Mouse (Mus musculus) kidney, postnatal 4 days (tissue): ENCODE data around the gene Katnbl1.

Experiments
- DNase-seq, 2 experiments: peaks; one replicate each; pipeline ENCODE4 v3.0.0; 2021; ENCODE audit warnings: mixed read lengths in 2 of 2

Gene Katnbl1

GRCm38 (mm10) chr2:112378973-112379898 lies at the start of gene Katnbl1:
Katnbl1 (plus strand) TSS chr2:112379211.
- DNase-seq, result peak; percentile 97 to 98

DNA sequence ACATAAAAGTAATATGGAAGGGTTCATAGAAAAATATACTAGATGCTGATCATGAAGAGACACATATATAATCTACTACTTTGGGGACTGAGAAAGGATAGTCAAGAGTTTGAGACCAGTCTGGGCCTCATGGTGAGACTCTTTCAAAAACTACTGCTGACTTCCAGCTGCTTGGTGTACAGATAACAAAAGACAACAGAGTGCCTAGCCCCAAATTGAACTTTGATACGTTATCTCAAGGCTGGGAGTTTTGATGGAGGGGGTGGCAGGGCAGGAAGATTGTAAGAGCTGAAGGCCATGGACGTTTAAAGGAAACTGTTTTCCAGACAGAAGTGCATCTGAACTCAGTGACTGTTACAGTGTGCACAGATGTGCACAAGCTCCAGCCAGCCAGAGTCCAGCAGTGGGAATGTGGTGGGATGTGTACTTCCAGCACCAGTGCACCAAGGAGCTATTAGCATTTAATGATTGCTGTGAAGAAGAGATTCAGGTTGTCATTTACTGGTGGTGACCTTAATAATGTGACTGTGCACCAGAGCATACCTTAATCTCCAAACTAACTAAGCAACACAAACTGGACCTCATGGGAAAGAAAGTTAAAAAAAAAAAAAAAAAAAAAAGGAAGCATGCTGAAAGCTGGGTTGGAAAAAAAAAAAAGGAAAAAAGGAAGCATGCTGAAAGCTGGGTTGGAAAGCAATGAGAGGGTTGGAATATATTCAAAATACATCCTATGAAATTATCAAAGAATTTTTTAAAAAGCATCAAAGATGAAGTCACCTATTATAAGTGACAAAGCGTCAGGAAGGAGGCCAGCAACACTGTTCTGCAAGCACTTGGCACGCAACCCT lies 46.7 kb upstream of the Katnbl1 start:
- DNase-seq, result peak in 1 of 2 experiments; percentile 5

GRCm38 (mm10) chr2:112337211-112337610 lies 41.8 kb upstream of the Katnbl1 start:
- DNase-seq, result no peak

DNA sequence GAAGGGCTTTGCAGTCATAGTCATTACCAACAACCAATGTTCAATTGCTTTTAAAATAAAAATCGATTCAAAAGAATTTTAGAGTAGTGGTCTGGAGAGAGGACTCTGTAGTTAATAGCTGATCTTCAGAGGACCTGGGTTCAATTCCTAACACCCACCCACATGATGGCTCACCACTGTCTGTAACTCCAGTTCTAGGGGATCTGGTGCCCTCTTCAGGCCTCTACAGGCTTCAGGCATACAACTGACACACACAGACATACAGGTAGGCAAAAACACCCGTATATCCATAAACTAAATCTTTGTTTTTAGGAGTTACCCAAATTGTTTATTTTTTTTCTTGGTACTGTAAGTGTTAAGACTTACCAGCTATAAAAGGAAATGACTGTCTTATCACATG lies 39.3 kb upstream of the Katnbl1 start:
- DNase-seq, result peak in 1 of 2 experiments; percentile 14

GRCm38 (mm10) chr2:112341117-112341516 lies 37.9 kb upstream of the Katnbl1 start:
- DNase-seq, result peak; percentile 11 to 16

DNA sequence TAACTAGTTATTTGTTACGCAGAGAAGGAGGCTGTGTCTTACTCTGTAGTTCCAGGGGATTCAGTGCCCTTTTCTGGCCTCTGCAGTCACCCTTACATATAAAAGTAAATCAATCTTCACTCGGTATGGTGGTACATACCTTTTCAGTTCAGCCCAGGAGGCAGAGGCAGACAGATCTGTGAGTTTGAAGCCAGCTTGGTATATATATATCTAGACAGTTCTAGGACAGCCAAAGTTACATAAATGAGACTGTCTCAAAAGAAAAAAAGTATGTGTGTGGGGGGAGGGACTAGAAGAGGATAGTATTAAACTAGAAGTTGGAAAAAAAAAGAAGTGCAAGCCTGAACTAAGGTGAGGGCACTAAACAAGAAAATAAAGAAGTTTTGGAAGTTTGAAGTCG lies 30.8 kb upstream of the Katnbl1 start:
- DNase-seq, result no peak

- peak in 1 of 2 experiments; percentile 19 for DNase-seq
Measured at GRCm38 (mm10) chr2:112353685-112354455, 25.1 kb upstream of the Katnbl1 start.

- no peak for DNase-seq
Measured at GRCm38 (mm10) chr2:112359611-112360010, 19.4 kb upstream of the Katnbl1 start.

DNA sequence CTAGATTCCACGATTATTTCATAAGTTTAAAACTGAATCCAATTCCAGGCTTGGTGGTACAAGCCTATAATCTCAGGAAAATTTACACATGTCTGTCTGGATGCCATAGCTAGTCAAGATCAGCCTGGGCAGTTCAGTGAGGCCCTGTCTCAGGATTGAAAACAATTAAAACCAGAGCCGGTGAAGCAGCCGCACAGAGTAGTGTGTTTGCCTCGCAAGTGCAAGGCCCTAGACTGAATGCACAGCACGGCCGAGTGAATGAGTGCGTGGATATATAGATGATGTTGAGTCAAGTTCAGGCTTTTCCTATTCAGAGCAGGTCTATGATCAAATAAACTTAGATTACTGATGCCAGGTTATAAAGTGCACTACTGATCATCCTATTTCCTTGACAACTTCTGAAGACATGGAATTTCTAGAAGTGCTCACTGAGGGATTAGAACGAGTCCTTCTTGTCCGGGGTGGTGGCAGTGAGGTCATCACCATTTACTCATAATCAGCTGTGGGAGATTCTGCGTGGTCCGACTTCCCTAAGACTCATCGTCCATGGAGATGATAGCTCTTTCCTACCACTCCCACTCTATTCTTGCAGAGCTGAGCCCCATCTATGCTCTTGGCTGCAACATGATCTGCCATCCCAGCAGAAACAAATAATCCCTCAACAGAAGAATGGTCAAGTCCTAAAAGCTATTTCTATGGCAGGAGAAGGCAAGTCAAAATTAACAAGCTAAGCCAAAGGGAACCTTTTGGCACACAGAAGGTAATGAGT lies 18.8 kb upstream of the Katnbl1 start:
- DNase-seq, result no peak

- DNase-seq, result no peak
Measured at GRCm38 (mm10) chr2:112360781-112361169, 18.2 kb upstream of the Katnbl1 start.

- DNase-seq, result peak; percentile 16 to 24
Measured at GRCm38 (mm10) chr2:112367222-112367621, 11.8 kb upstream of the Katnbl1 start.

DNA sequence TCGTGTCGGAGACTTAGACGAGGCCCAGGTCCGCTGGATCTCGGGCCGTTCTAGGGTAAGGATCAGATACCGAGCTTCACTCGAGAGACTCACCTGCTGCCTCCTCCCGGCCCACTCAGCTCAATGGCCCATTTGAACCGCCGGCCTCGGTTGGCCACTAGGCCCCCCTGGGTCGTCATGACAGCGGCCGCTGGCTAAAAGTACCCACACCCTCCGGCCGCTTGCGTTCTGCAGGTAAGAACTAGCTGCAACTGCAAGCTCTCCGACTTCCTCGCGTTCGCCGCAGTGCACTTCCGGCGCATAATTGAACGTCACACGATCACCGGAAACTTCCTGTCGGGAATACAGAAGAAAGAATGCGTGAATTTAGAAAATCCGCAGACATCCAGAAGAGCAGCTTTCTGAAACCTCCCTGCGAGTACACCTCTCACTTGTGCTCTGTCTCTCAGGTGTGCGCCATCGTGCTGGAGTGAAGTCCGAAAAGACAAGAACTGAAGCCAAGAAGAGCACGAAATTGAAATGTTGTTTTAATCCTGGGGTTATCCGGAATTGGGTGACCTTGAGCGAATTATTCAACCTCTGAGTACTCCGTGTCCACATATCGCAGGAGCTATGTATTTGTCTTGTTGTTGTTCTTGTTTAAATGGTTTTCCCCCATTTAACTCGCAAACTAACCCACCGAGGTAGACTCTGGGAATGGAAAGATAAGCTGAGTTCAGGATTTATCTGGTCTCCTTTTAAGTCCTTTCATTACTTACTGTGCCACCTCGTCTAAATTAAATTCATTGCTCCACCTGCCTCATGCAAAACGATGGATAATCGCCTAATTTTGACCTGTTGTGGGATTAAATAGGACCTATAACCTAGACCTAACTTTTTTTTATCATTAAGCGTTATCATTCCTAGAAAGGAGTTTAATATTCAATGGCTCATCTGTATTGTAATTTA lies 11.0 kb upstream of the Katnbl1 start, which contains the start of gene Emc4:
Gene Emc4, minus strand, starts transcription at position 302 of the 948 bp plus-strand sequence.
- DNase-seq, result peak; percentile 96

- DNase-seq, result no peak
Measured at GRCm38 (mm10) chr2:112369941-112370340, 9.1 kb upstream of the Katnbl1 start.

- DNase-seq, result no peak
Measured at GRCm38 (mm10) chr2:112373141-112373540, 5.9 kb upstream of the Katnbl1 start.

DNA sequence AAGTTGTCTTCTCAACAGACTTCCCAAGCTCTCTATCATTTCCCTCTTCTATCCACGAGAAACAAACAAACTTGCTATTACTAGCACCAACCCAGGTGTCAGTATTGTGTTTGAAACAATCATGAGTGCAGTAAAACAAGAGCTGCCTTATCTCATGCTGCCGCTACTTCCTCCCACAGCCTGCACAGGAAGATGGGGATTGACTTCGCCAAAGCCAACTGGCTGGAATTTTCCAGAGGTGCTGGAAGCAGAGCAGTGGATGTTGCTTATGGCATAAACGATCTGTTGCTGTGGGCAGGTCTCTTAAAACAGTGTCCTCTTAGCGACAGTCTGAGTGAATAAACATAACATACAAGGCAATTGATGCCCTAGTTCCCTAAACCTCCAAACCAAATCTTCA lies 4.4 kb upstream of the Katnbl1 start:
- no peak for DNase-seq

GRCm38 (mm10) chr2:112380131-112380530 lies 1.1 kb downstream of the Katnbl1 start:
- no peak for DNase-seq

GRCm38 (mm10) chr2:112381219-112381618 lies 2.2 kb downstream of the Katnbl1 start:
- no peak for DNase-seq

DNA sequence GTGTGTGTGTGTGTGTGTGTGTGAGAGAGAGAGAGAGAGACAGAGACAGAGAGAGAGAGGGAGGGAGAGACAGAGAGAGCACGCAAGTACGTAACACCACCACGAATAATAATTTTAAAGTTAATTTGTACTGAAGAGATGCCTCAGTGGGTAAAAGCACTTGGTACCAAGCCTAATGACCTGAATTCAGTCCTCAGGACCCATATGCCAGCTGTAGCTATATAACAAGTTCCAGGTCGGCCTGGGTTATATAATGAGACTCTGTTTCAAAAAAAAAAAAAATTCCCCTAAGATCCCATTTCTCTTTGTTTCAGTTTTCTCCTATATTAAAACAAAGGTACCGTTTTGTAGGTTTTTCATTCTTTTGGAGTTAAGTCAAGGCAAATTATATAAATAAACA lies 11.8 kb downstream of the Katnbl1 start:
- DNase-seq, result no peak

DNA sequence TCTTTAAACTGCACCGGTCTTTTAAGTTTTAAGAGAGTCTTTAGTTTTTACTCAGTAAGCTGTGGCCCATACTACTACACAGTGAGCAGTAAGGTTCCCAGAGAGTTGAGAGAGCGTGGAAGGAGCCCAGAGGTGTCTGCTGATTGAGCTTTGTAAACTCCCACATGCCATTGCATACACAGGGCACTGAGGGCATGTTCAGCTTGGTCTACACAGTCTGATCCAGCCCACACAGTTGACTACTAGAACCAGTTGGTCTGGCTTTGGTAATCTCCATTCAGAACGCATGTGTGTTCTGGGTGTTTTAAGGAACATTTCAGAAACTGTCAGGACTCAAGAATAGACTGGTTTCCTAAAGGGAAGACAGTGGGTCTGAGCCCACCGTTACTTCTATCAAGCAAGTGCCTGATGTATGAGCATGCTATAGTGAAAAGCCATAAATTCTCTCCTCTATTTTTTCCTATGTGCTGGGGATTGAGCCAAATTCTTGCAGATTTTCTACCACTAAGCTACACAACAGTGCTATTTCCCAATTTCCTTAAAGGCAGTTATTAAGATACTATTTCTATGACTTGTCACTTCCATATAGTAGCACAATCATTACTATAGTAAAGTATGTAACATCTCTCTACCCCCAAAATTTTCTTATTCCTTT lies 12.5 kb downstream of the Katnbl1 start:
- peak in 1 of 2 experiments; percentile 5 for DNase-seq

DNA sequence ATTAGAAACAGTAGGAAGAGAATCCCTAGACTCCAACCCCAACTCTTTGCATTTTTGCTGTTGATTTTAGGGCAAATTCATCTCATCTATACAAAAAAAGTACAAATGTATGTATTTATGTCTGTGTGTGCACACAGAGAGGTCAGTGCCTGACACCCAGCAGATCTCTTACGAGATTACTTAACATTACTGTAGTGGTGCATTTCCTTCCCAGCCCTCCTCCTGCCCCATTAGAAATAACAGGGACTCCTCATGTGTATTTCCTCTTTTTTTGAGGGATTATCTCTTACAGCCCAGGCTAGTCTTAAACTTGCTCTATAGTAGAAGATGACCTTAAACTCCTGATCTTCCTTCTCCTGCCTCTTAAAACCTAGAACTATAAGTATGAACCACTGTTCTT lies 13.7 kb downstream of the Katnbl1 start:
- DNase-seq, result no peak
